In genomic region chr14:102699015-102699414, GRCm38 (mm10) we compare ENCODE assay signal across 23 mouse cellular contexts.
"Had no signal": no experiment of that assay in that cellular context is flagged by ENCODE, and none has a peak within 500 bp of the region (broad histone marks: within the 10 kb centered on the region; RNA-seq: fewer than 3 reads in every experiment).

No protein-coding gene starts in this region.

- H3K9ac ChIP-seq: heart, embryonic 12.5 days; hindbrain, embryonic 13.5 days; intestine, embryonic 15.5 days; limb, embryonic 12.5 days had no signal

- DNase-seq: gastrocnemius, adult 2 months; gastrocnemius, postnatal 10 days; gastrocnemius, postnatal 25 days; heart, adult 18-20 months; heart, postnatal 10 days; heart, postnatal 4 days; kidney, adult 18-20 months; kidney, adult 8-10 months; kidney, postnatal 10 days; kidney, postnatal 25 days; kidney, postnatal 4 days; liver had no signal

- H3K4me2 ChIP-seq: heart, embryonic 12.5 days; hindbrain, embryonic 13.5 days; intestine, embryonic 15.5 days; limb, embryonic 12.5 days had no signal

- H3K4me1 ChIP-seq: heart, embryonic 10.5 days; heart, embryonic 12.5 days; hindbrain, embryonic 13.5 days; intestine, embryonic 15.5 days had no signal

- H3K27ac ChIP-seq: gastrocnemius, adult 2 months; heart, embryonic 10.5 days; hindbrain, embryonic 13.5 days; intestine, embryonic 15.5 days; layer of hippocampus, adult 2 months; left cerebral cortex, adult 2 months; limb, embryonic 10.5 days; limb, embryonic 12.5 days had no signal

- H3K36me3 ChIP-seq: heart, embryonic 10.5 days; heart, embryonic 12.5 days; hindbrain, embryonic 13.5 days; intestine, embryonic 15.5 days; limb, embryonic 10.5 days; limb, embryonic 12.5 days had no signal

- ATAC-seq: hindbrain, embryonic 16.5 days; inflammation-experienced regulatory T-cells, adult 6 months; intestine, embryonic 15.5 days; intestine, postnatal 0 days had no signal

- H3K9me3 ChIP-seq: heart, embryonic 10.5 days; heart, embryonic 12.5 days; hindbrain, embryonic 13.5 days; intestine, embryonic 15.5 days; limb, embryonic 10.5 days; limb, embryonic 12.5 days had no signal

- H3K4me3 ChIP-seq: gastrocnemius, adult 2 months; heart, embryonic 10.5 days; heart, embryonic 12.5 days; hindbrain, embryonic 13.5 days; intestine, embryonic 15.5 days; layer of hippocampus, adult 2 months; left cerebral cortex, adult 2 months; limb, embryonic 10.5 days; limb, embryonic 12.5 days had no signal

- H3K27me3 ChIP-seq: heart, embryonic 12.5 days; hindbrain, embryonic 13.5 days; intestine, embryonic 15.5 days; limb, embryonic 12.5 days had no signal
